Mouse (Mus musculus) brain, embryonic 14.5 days (tissue): Measurements from ENCODE around the gene Slc9a2. TPM values are rescaled to one million over a fixed set of nuclear protein-coding genes. Genes with fewer than 3 reads are reported as not detected.
"Not testable (repeated sequence)": the region's sequence is repeated elsewhere in the genome, so short reads cannot be mapped to it uniquely, and the experiment has no call there.

ENCODE experiments used
- DNase-seq: peaks from one replicate; pipeline ENCODE4 v3.0.0-alpha.2; 2011; ENCODE audit warnings: low read depth
- CTCF ChIP-seq: fragments of 200-500 bp; IDR thresholded peaks from 2 replicates; pipeline ENCODE4 v1.5.1; 2012; ENCODE audit warnings: inconsistent platforms, mild to moderate bottlenecking, moderate library complexity, borderline replicate concordance; ENCODE audit not compliant: insufficient read depth, insufficient read length; ENCODE audit errors: extremely low read depth
- POLR2A ChIP-seq: fragments of 200-500 bp; IDR thresholded peaks from 2 replicates; pipeline ENCODE4 v1.6.1; 2012; ENCODE audit warnings: mild to moderate bottlenecking, inconsistent platforms, borderline replicate concordance; ENCODE audit not compliant: poor library complexity, insufficient read depth, insufficient read length, severe bottlenecking; ENCODE audit errors: extremely low read depth
- polyA plus RNA-seq: library from polyadenylated mRNA; depleted of rRNA; stranded (reverse); fragments of >200 nt; gene quantifications from 2 replicates; pipeline ENCODE4 v1.2.3, GENCODE M21; 2012; rRNA removed

Gene Slc9a2
- 0.26 and 0.38 TPM in 2 replicates for polyA plus RNA-seq

DNA sequence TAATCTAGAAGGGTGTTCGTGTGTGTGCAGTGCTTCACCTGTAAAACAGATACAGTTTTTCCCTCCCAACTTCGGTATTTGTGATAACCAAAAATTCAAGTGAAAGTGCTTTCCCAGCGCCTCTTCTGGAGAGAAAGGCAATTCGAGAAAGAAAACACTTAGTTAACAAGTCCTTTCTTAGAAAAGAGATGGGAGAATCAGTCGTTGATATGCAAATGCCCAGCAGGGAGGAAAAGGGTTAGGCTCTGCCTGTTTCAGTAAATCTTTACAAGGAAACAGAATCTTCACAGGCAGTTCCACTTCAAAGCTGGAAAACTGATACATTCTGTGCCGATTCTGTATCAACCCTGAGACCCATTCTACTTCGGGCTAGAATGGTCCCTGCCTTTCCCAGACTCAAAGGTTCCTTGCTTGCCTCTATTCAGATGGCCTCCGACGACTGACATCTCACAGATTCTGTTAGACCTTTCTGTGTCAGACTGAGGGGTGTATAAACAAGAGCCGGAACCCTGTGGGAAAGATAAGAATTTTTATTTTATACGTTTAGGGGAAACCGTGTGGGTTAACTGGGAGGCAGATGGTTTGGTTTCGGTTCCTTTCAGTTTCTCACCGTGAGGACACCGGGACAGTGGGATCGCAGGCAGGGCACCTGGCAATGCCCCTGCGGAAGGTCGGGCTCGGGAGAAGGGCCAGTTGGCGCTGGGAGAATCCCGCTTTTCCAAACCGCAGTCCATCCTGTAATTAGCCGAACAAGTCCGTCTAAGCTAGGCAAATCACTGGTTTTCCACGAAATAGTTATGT is at the start of gene Slc9a2:
Gene Slc9a2 (plus strand): TSS at position 508 of the 801 bp plus-strand sequence.
- peak; percentile 20 for DNase-seq
- TF ChIP-seq CTCF, result no peak
- no peak for TF ChIP-seq POLR2A

- no peak for DNase-seq
- TF ChIP-seq CTCF (no peak), POLR2A (no peak)
Observed at GRCm38 (mm10) chr1:40632407-40633062, 47.8 kb upstream of the Slc9a2 start.

DNA sequence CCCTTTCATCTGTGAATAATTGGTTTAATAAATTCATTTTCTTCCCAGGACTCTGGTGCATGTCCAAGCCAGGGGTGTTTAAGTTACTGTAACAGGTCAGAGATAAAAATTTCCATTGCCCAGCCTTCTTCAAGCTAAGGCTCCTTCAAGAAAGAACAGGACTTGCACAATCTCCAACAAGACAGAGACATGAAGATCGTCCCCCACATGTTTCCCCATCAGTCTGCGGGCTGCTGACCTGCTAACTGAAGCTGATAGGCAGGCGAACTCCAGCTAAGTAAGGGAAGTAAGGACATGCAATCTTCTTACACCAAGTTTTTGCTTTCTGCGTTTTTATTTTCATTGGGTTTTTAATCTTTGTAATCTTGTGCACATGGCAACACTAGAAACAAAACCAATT is 45.8 kb upstream of the Slc9a2 start:
- DNase-seq, result no peak
- TF ChIP-seq POLR2A (no peak), CTCF (no peak)

DNA sequence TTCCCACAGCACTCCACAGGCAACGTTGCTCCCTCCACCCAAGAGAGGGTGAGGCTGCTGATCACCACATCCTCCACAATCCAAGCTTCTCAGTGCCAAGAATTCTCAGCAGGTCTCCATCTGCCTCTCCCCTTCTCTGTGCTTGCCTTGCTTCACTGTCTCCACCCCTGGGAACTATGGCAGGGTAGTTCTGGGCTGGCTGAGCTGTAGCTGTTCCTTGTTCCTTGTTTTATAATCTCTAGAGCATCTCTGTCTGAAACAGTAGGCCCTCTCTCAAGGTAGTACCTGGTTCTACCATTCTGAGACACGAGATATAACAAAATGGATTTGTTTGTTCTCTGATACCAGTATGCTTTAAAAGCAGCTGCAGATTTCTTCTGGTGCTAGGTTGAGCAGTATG is 32.1 kb upstream of the Slc9a2 start:
- DNase-seq, result no peak
- TF ChIP-seq POLR2A (no peak), CTCF (no peak)

DNA sequence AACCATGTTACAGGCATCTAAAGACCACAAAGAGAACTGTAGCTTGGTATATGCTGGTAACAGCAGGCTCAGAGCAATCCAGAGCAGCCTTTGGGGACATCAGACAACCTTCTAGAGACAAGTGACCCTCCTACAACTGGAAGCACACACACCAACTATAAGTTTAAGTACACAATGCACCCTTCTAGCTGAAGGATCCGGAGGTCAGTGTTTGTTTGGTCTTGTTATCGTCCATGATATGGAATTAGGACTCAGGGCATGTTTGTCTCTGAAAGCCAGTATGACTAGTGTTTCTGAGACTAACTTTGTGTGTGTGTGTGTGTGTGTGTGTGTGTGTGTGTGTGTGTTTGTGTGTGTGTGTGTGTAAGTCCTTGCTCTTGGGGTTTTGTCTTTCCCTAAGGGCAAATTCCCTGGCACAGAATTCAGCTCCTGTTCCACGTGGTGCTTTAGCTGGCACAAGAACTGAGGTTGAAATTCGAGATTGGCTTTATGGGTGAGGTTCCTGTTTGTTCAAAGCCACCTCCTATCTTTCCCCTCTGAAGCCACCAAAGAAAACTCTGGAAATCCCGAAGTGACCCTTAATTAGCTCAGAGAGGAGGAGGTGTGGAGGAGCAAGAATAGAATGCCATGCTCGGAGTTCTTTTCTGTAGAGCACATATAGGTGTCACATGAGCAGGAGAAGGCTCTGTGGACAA is 29.4 kb upstream of the Slc9a2 start:
- no peak for DNase-seq
- TF ChIP-seq POLR2A (no peak), CTCF (no peak)

- TF ChIP-seq POLR2A, result no peak
- TF ChIP-seq CTCF, result no peak
- no peak for DNase-seq
Observed at GRCm38 (mm10) chr1:40657035-40657434, 23.3 kb upstream of the Slc9a2 start.

DNA sequence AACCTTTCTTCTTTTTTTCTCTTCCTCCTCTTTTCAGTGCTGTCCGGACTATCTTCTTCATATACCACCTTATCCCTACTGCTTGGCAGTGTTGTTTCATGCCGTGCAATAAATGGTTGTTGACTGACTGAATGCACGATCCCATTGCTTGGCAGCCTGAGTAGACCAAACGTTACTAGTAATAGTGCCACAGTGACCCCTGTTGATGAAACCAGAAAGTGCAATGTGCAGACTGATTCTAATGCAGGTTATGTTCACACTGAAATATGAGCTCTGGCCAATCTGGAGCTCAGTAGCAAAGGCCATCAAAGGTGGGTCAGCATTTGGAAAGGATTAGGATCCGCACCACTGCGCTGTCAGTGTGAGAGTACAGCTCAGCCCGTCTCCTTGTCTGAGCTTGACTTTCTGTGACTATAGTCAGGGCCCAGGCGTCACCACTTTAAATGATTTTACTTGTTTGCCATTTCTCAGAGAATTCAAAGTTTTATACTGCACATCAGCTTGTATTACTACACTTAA is 22.3 kb upstream of the Slc9a2 start:
- peak; percentile 46 for DNase-seq
- TF ChIP-seq POLR2A (no peak), CTCF (peak; percentile 49; the same call in 1 of the 2 replicates)

GRCm38 (mm10) chr1:40659017-40659416 is 21.4 kb upstream of the Slc9a2 start:
- TF ChIP-seq CTCF, result no peak
- TF ChIP-seq POLR2A, result no peak
- no peak for DNase-seq

DNA sequence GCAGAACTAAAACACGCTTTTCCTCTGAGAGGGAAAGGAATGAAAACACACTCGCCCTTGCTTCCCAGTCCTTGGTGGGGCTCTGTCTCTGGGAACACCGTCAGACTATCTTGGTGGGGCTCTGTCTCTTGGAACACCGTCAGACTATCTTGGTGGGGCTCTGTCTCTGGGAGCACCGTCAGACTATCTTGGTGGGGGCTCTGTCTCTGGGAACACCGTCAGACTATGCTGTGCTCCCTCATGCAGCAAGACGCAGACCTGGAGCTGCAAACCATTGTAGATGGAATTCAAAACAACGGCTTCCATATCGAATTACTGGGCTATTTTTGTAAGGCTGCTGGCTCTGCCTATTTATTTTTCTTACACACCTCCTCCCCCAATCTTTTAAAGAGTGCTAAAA is 20.9 kb upstream of the Slc9a2 start:
- no peak for TF ChIP-seq CTCF
- TF ChIP-seq POLR2A, result no peak
- peak; percentile 6 for DNase-seq

- DNase-seq, result no peak
- TF ChIP-seq POLR2A (no peak), CTCF (no peak)
Observed at GRCm38 (mm10) chr1:40660838-40661237, 19.5 kb upstream of the Slc9a2 start.

- DNase-seq, result no peak
- TF ChIP-seq CTCF (no peak), POLR2A (no peak)
Observed at GRCm38 (mm10) chr1:40665401-40666370, 14.7 kb upstream of the Slc9a2 start.

DNA sequence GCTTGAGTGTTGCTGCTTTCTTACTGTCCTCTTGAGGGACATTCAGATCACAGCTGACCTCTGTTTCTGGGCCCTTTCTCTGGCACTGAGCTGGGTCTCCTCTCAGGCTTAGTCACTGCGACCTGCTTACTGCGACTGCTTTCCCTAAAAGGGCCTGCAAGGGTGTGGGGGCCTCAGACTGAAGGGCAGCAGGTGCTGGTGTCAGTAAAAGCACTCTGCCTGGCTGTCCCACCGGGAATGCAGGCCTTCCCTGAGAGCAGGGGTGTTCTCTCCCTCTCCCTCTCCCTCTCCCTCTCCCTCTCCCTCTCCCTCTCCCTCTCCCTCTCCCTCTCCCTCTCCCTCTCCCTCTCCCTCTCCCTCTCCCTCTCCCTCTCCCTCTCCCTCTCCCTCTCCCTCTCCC is 12.9 kb upstream of the Slc9a2 start:
- not testable (repeated sequence) for DNase-seq
